Mouse (Mus musculus): ENCODE measurements around the gene Sox10. TPM values are rescaled to one million over a fixed set of nuclear protein-coding genes. Genes with fewer than 3 reads are reported as not detected.
A peak's percentile ranks its signal among the peaks of the same experiment; 100 is the strongest.

Gene Sox10
- polyA plus RNA-seq, 1 experiment from 2014 or later, result 5.2 TPM

GRCm38 (mm10) chr15:79166712-79167111 is 1.7 kb upstream of the Sox10 start:
- H3K36me3 ChIP-seq (ENCODE audit: control insufficient read depth, insufficient read depth, low read length), result no peaks in the 10 kb centered on the region
- ATAC-seq, result peak; percentile 22; the same call in 1 of the 2 replicates
- H3K27me3 ChIP-seq (replicated peaks; ENCODE audit: control insufficient read depth, insufficient read depth, low read length), result peaks cover 42% of the 10 kb centered on the region
- no peak overlapping the region for H3K9ac ChIP-seq (ENCODE audit: low read depth, low read length)
- H3K4me1 ChIP-seq (ENCODE audit: control insufficient read depth, insufficient read depth, low read length), result peaks cover 3% of the 10 kb centered on the region; the same call in 1 of the 2 replicates
- H3K27ac ChIP-seq (ENCODE audit: low read length), result no peak overlapping the region
- 37% methylated on average over 8 of the region's 8 CpGs for WGBS
- no peak overlapping the region for H3K4me3 ChIP-seq (ENCODE audit: low read length)
- H3K4me2 ChIP-seq (ENCODE audit: low read depth, low read length), result no peak overlapping the region
- no peaks in the 10 kb centered on the region for H3K9me3 ChIP-seq (ENCODE audit: control insufficient read depth, low read length)

- Histone ChIP-seq H3K4me2 (ENCODE audit: low read depth, low read length) (no peak overlapping the region), H3K4me3 (ENCODE audit: low read length) (peak overlapping the region; percentile 21; the same call in 1 of the 2 replicates), H3K27ac (ENCODE audit: low read length) (no peak overlapping the region), H3K9me3 (ENCODE audit: control insufficient read depth, low read length) (no peaks in the 10 kb centered on the region), H3K9ac (ENCODE audit: low read depth, low read length) (no peak overlapping the region), H3K27me3 (replicated peaks; ENCODE audit: control insufficient read depth, insufficient read depth, low read length) (peaks cover 56% of the 10 kb centered on the region), H3K36me3 (ENCODE audit: control insufficient read depth, insufficient read depth, low read length) (no peaks in the 10 kb centered on the region), H3K4me1 (ENCODE audit: control insufficient read depth, insufficient read depth, low read length) (peaks cover 3% of the 10 kb centered on the region; the same call in 1 of the 2 replicates)
- 5% methylated on average over 14 of the region's 15 CpGs for WGBS
- peak; percentile 41; the same call in 1 of the 2 replicates for ATAC-seq
These were observed 789 bp downstream of the Sox10 start for GRCm38 (mm10) chr15:79164251-79164650.

GRCm38 (mm10) chr15:79162822-79163221 is 2.2 kb downstream of the Sox10 start:
- Histone ChIP-seq H3K4me2 (ENCODE audit: low read depth, low read length) (no peak overlapping the region), H3K27ac (ENCODE audit: low read length) (no peak overlapping the region), H3K36me3 (ENCODE audit: control insufficient read depth, insufficient read depth, low read length) (no peaks in the 10 kb centered on the region), H3K4me1 (ENCODE audit: control insufficient read depth, insufficient read depth, low read length) (peaks cover 3% of the 10 kb centered on the region; the same call in 1 of the 2 replicates), H3K9ac (ENCODE audit: low read depth, low read length) (no peak overlapping the region), H3K9me3 (ENCODE audit: control insufficient read depth, low read length) (no peaks in the 10 kb centered on the region), H3K4me3 (ENCODE audit: low read length) (peak overlapping the region; percentile 27), H3K27me3 (replicated peaks; ENCODE audit: control insufficient read depth, insufficient read depth, low read length) (peaks cover 56% of the 10 kb centered on the region)
- 40% methylated on average over 14 of the region's 14 CpGs for WGBS
- ATAC-seq, result no peak

GRCm38 (mm10) chr15:79162301-79162700 is 2.7 kb downstream of the Sox10 start:
- no peak for ATAC-seq
- H3K36me3 ChIP-seq (ENCODE audit: control insufficient read depth, insufficient read depth, low read length), result no peaks in the 10 kb centered on the region
- H3K27me3 ChIP-seq (replicated peaks; ENCODE audit: control insufficient read depth, insufficient read depth, low read length), result peaks cover 56% of the 10 kb centered on the region
- 72% methylated on average over 7 of the region's 7 CpGs for whole genome bisulfite sequencing
- no peaks in the 10 kb centered on the region for H3K9me3 ChIP-seq (ENCODE audit: control insufficient read depth, low read length)
- H3K4me2 ChIP-seq (ENCODE audit: low read depth, low read length), result no peak overlapping the region
- H3K4me3 ChIP-seq (ENCODE audit: low read length), result peak overlapping the region; percentile 27
- H3K4me1 ChIP-seq (ENCODE audit: control insufficient read depth, insufficient read depth, low read length), result peaks cover 3% of the 10 kb centered on the region; the same call in 1 of the 2 replicates
- H3K9ac ChIP-seq (ENCODE audit: low read depth, low read length), result no peak overlapping the region
- H3K27ac ChIP-seq (ENCODE audit: low read length), result no peak overlapping the region

- peaks cover 7% of the 10 kb centered on the region; the same call in 1 of the 2 replicates for H3K36me3 ChIP-seq (ENCODE audit: control insufficient read depth, insufficient read depth, low read length)
- WGBS, result 37% methylated on average over 3 of the region's 3 CpGs
- no peaks in the 10 kb centered on the region; the same call in 1 of the 2 replicates for H3K4me1 ChIP-seq (ENCODE audit: control insufficient read depth, insufficient read depth, low read length)
- peak; percentile 50; the same call in 1 of the 2 replicates for ATAC-seq
- H3K9ac ChIP-seq (ENCODE audit: low read depth, low read length), result no peak overlapping the region
- no peak overlapping the region for H3K27ac ChIP-seq (ENCODE audit: low read length)
- H3K4me2 ChIP-seq (ENCODE audit: low read depth, low read length), result no peak overlapping the region
- H3K9me3 ChIP-seq (ENCODE audit: control insufficient read depth, low read length), result no peaks in the 10 kb centered on the region
- no peak overlapping the region for H3K4me3 ChIP-seq (ENCODE audit: low read length)
- H3K27me3 ChIP-seq (replicated peaks; ENCODE audit: control insufficient read depth, insufficient read depth, low read length), result peaks cover 7% of the 10 kb centered on the region
These were observed 9.5 kb downstream of the Sox10 start for GRCm38 (mm10) chr15:79155572-79155971.

GRCm38 (mm10) chr15:79152709-79153108 is 12.3 kb downstream of the Sox10 start:
- Histone ChIP-seq H3K4me1 (ENCODE audit: control insufficient read depth, insufficient read depth, low read length) (no peaks in the 10 kb centered on the region; the same call in 1 of the 2 replicates), H3K4me3 (ENCODE audit: low read length) (no peak overlapping the region), H3K27me3 (replicated peaks; ENCODE audit: control insufficient read depth, insufficient read depth, low read length) (no peaks in the 10 kb centered on the region; the same call in 1 of the 2 replicates), H3K4me2 (ENCODE audit: low read depth, low read length) (no peak overlapping the region), H3K36me3 (ENCODE audit: control insufficient read depth, insufficient read depth, low read length) (peaks cover 14% of the 10 kb centered on the region; the same call in 1 of the 2 replicates), H3K9me3 (ENCODE audit: control insufficient read depth, low read length) (no peaks in the 10 kb centered on the region), H3K27ac (ENCODE audit: low read length) (no peak overlapping the region), H3K9ac (ENCODE audit: low read depth, low read length) (no peak overlapping the region)
- no peak for ATAC-seq
- WGBS, result 55% methylated on average over 6 of the region's 6 CpGs

GRCm38 (mm10) chr15:79151881-79152280 is 13.2 kb downstream of the Sox10 start:
- Histone ChIP-seq H3K9ac (ENCODE audit: low read depth, low read length) (0 out of 2 replicates have a peak overlapping the region, but pooled peaks have one; percentile 3), H3K4me1 (ENCODE audit: control insufficient read depth, insufficient read depth, low read length) (no peaks in the 10 kb centered on the region; the same call in 1 of the 2 replicates), H3K27ac (ENCODE audit: low read length) (0 out of 2 replicates have a peak overlapping the region, but pooled peaks have one; percentile 14), H3K36me3 (ENCODE audit: control insufficient read depth, insufficient read depth, low read length) (peaks cover 20% of the 10 kb centered on the region), H3K27me3 (replicated peaks; ENCODE audit: control insufficient read depth, insufficient read depth, low read length) (no peaks in the 10 kb centered on the region; the same call in 1 of the 2 replicates), H3K4me2 (ENCODE audit: low read depth, low read length) (no peak overlapping the region), H3K9me3 (ENCODE audit: control insufficient read depth, low read length) (no peaks in the 10 kb centered on the region), H3K4me3 (ENCODE audit: low read length) (no peak overlapping the region)
- no peak for ATAC-seq
- 79% methylated on average over 8 of the region's 8 CpGs for WGBS

- Histone ChIP-seq H3K4me2 (ENCODE audit: low read depth, low read length) (no peak overlapping the region), H3K9me3 (ENCODE audit: control insufficient read depth, low read length) (no peaks in the 10 kb centered on the region), H3K36me3 (ENCODE audit: control insufficient read depth, insufficient read depth, low read length) (peaks cover 22% of the 10 kb centered on the region), H3K27me3 (replicated peaks; ENCODE audit: control insufficient read depth, insufficient read depth, low read length) (no peaks in the 10 kb centered on the region), H3K9ac (ENCODE audit: low read depth, low read length) (no peak overlapping the region), H3K4me3 (ENCODE audit: low read length) (no peak overlapping the region), H3K4me1 (ENCODE audit: control insufficient read depth, insufficient read depth, low read length) (peaks cover 5% of the 10 kb centered on the region), H3K27ac (ENCODE audit: low read length) (no peak overlapping the region)
- ATAC-seq, result peak; percentile 45
- WGBS, result 49% methylated on average over 7 of the region's 7 CpGs
These were observed 16.5 kb downstream of the Sox10 start for GRCm38 (mm10) chr15:79148533-79148932.

GRCm38 (mm10) chr15:79145522-79145921 is 19.5 kb downstream of the Sox10 start:
- no peaks in the 10 kb centered on the region for H3K9me3 ChIP-seq (ENCODE audit: control insufficient read depth, low read length)
- H3K4me3 ChIP-seq (ENCODE audit: low read length), result no peak overlapping the region
- H3K4me1 ChIP-seq (ENCODE audit: control insufficient read depth, insufficient read depth, low read length), result peaks cover 20% of the 10 kb centered on the region
- no peak overlapping the region for H3K9ac ChIP-seq (ENCODE audit: low read depth, low read length)
- no peak for ATAC-seq
- 81% methylated on average over 7 of the region's 7 CpGs for WGBS
- H3K36me3 ChIP-seq (ENCODE audit: control insufficient read depth, insufficient read depth, low read length), result peaks cover 15% of the 10 kb centered on the region; the same call in 1 of the 2 replicates
- H3K27ac ChIP-seq (ENCODE audit: low read length), result peak overlapping the region; percentile 29; the same call in 1 of the 2 replicates
- H3K27me3 ChIP-seq (replicated peaks; ENCODE audit: control insufficient read depth, insufficient read depth, low read length), result no peaks in the 10 kb centered on the region
- no peak overlapping the region for H3K4me2 ChIP-seq (ENCODE audit: low read depth, low read length)
